Mouse (Mus musculus): ENCODE results near the gene Gm20873. TPM values are rescaled to one million over a fixed set of nuclear protein-coding genes. Genes with fewer than 3 reads are reported as not detected.

Gm20873 gene
- total RNA-seq (2023): not detected

GRCm38 (mm10) chrY:6266798-6267197, at the start of gene Gm20873:
Gene Gm20873 (plus strand): TSS chrY:6267098.

GRCm38 (mm10) chrY:6237895-6238294, 29.0 kb upstream of the Gm20873 start, which contains the start of gene Gm21746:
Gene Gm21746 (minus strand): TSS chrY:6237995.

Other genes with a start within 250 kb of the Gm20873 start
- not detected for gene Gm21746, start 29.1 kb upstream of the Gm20873 start, total RNA-seq (2023)